ENCODE assay signal across 8 mouse cellular contexts in genomic region chr2:145683536-145683935, GRCm38 (mm10). TPM values are rescaled to one million over a fixed set of nuclear protein-coding genes. Genes with fewer than 3 reads are reported as not detected.
DNase-seq lines count a peak whose midpoint lies in the region; ATAC-seq and TF ChIP-seq lines count a peak whose summit lies in the region.
"Had no signal": no experiment of that assay in that cellular context is flagged by ENCODE, and none has a peak within 500 bp of the region (broad histone marks: within the 10 kb centered on the region; RNA-seq: fewer than 3 reads in every experiment).

No protein-coding gene starts in this region.

- H3K27ac ChIP-seq in midbrain, postnatal 0 days (ENCODE audit: low read depth, low read length), result no peak overlapping the region
- H3K27ac ChIP-seq in midbrain, embryonic 13.5 days, result no peak overlapping the region
- H3K27ac ChIP-seq in kidney, embryonic 15.5 days, result peak overlapping the region; percentile 54; the same call in 1 of the 2 replicates
- peak overlapping the region; percentile 30; the same call in 1 of the 2 replicates for H3K27ac ChIP-seq in stomach, embryonic 14.5 days (ENCODE audit: low read length)

- H3K9me3 ChIP-seq in midbrain, postnatal 0 days (ENCODE audit: low read length), result no peaks in the 10 kb centered on the region
- no peaks in the 10 kb centered on the region for H3K9me3 ChIP-seq in midbrain, embryonic 13.5 days
- H3K9me3 ChIP-seq in kidney, embryonic 15.5 days (replicated peaks), result no peaks in the 10 kb centered on the region
- H3K9me3 ChIP-seq in stomach, embryonic 14.5 days (ENCODE audit: control insufficient read depth, low read depth, low read length), result no peaks in the 10 kb centered on the region

- no peak overlapping the region for H3K4me2 ChIP-seq in midbrain, postnatal 0 days (ENCODE audit: low read depth, low read length, poor library complexity, severe bottlenecking)
- H3K4me2 ChIP-seq in midbrain, embryonic 13.5 days (replicated peaks), result no peak overlapping the region
- no peak overlapping the region for H3K4me2 ChIP-seq in kidney, embryonic 15.5 days
- H3K4me2 ChIP-seq in stomach, embryonic 14.5 days (replicated peaks; ENCODE audit: low read depth, low read length), result no peak overlapping the region

- WGBS in midbrain, postnatal 0 days, result 73% methylated on average over 3 of the region's 3 CpGs
- WGBS in midbrain, embryonic 13.5 days, result 89% methylated on average over 3 of the region's 3 CpGs
- 53% methylated on average over 3 of the region's 3 CpGs for WGBS in kidney, embryonic 15.5 days
- WGBS in stomach, embryonic 14.5 days, result 57% methylated on average over 3 of the region's 3 CpGs

- no peaks in the 10 kb centered on the region for H3K27me3 ChIP-seq in midbrain, postnatal 0 days (ENCODE audit: insufficient read depth, low read length)
- no peaks in the 10 kb centered on the region for H3K27me3 ChIP-seq in midbrain, embryonic 13.5 days
- no peaks in the 10 kb centered on the region for H3K27me3 ChIP-seq in kidney, embryonic 15.5 days
- H3K27me3 ChIP-seq in stomach, embryonic 14.5 days (ENCODE audit: control insufficient read depth, insufficient read depth, low read length), result no peaks in the 10 kb centered on the region

- DNase-seq in midbrain, postnatal 0 days (ENCODE audit: low spot score), result peak; percentile 43
- peak; percentile 19 to 29 for DNase-seq in heart, adult 9 months (ENCODE audit: low spot score in 2 of 2)
- DNase-seq in layer of hippocampus, adult 8-10 months (ENCODE audit: low spot score in 2 of 2), result no peak

- TF ChIP-seq CTCF in midbrain, postnatal 0 days (IDR thresholded peaks at IDR 0.05), result no peak

- ATAC-seq in midbrain, postnatal 0 days (ENCODE audit: low FRiP score), result no peak
- ATAC-seq in midbrain, embryonic 13.5 days, result no peak
- 0 out of 2 replicates have a peak, but pooled peaks have one; percentile 33 for ATAC-seq in kidney, embryonic 15.5 days (replicated peaks; ENCODE audit: low FRiP score)
- peak; percentile 33; the same call in 1 of the 2 replicates for ATAC-seq in stomach, embryonic 14.5 days (ENCODE audit: insufficient number of reproducible peaks, insufficient read depth, low FRiP score, low read depth)
- ATAC-seq in activated CD4-positive, CD25-positive, alpha-beta regulatory T cell, adult 4 months, result no peak

- no peaks in the 10 kb centered on the region for H3K4me1 ChIP-seq in midbrain, postnatal 0 days (ENCODE audit: insufficient read depth, low read length)
- H3K4me1 ChIP-seq in midbrain, embryonic 13.5 days (replicated peaks), result no peaks in the 10 kb centered on the region
- H3K4me1 ChIP-seq in kidney, embryonic 15.5 days, result peaks cover 57% of the 10 kb centered on the region
- peaks cover 28% of the 10 kb centered on the region for H3K4me1 ChIP-seq in stomach, embryonic 14.5 days (ENCODE audit: control insufficient read depth, insufficient read depth, low read length)

- H3K4me3 ChIP-seq in midbrain, postnatal 0 days (ENCODE audit: low read depth, low read length), result no peak overlapping the region
- H3K4me3 ChIP-seq in midbrain, embryonic 13.5 days (replicated peaks), result no peak overlapping the region
- no peak overlapping the region for H3K4me3 ChIP-seq in kidney, embryonic 15.5 days (replicated peaks)
- no peak overlapping the region for H3K4me3 ChIP-seq in stomach, embryonic 14.5 days (ENCODE audit: low read depth, low read length)
- H3K4me3 ChIP-seq: myocyte had no signal

- H3K36me3 ChIP-seq in midbrain, postnatal 0 days (ENCODE audit: insufficient read depth, low read length), result no peaks in the 10 kb centered on the region
- H3K36me3 ChIP-seq in midbrain, embryonic 13.5 days, result no peaks in the 10 kb centered on the region
- H3K36me3 ChIP-seq in kidney, embryonic 15.5 days, result no peaks in the 10 kb centered on the region
- H3K36me3 ChIP-seq in stomach, embryonic 14.5 days (ENCODE audit: control insufficient read depth, insufficient read depth, low read length), result no peaks in the 10 kb centered on the region

- no peak overlapping the region for H3K9ac ChIP-seq in midbrain, postnatal 0 days (replicated peaks; ENCODE audit: low read length, poor library complexity, severe bottlenecking)
- no peak overlapping the region for H3K9ac ChIP-seq in midbrain, embryonic 13.5 days (replicated peaks)
- H3K9ac ChIP-seq in kidney, embryonic 15.5 days, result no peak overlapping the region
- H3K9ac ChIP-seq in stomach, embryonic 14.5 days (replicated peaks; ENCODE audit: low read depth, low read length), result no peak overlapping the region

RNA-seq across cellular contexts. Expression of gene Rin2, which starts 8.5 kb away (rescaled TPM):
- total RNA-seq in midbrain, postnatal 0 days (2014; rRNA removed), result 18.0 and 19.5 TPM in 2 replicates
- 10.5 and 10.6 TPM in 2 replicates for polyA plus RNA-seq in midbrain, postnatal 0 days (2015; fragmentation: Nextera tagmentation; extraction: Ambion mirVana)
- 11.9 and 12.8 TPM in 2 replicates for polyA plus RNA-seq in midbrain, embryonic 13.5 days (2015; fragmentation: Nextera tagmentation; extraction: Ambion mirVana)
- 32.1 and 33.0 TPM in 2 replicates for polyA plus RNA-seq in kidney, embryonic 15.5 days (2015; fragmentation: Nextera tagmentation; extraction: Ambion mirVana)
- 38.0 and 42.2 TPM in 2 replicates for polyA plus RNA-seq in stomach, embryonic 14.5 days (2014; fragmentation: Nextera tagmentation; extraction: Ambion mirVana)
- 1 to 10 TPM; 1.6 to 4.3 TPM for polyA plus RNA-seq in activated CD4-positive, CD25-positive, alpha-beta regulatory T cell, adult 4 months (2017; shearing (Covaris generic))
- 10 to 100 TPM; 28.4 to 45.9 (median 35.7) TPM for total RNA-seq in layer of hippocampus, adult 8-10 months (2022)

Comparison
In these comparisons a context has a peak if more than half of its experiments do, and no peak if none do; other contexts are left out.
1. ATAC-seq: peak in kidney, embryonic 15.5 days (single experiment) and stomach, embryonic 14.5 days (single experiment); none in midbrain, postnatal 0 days (single experiment), midbrain, embryonic 13.5 days (single experiment) and activated CD4-positive, CD25-positive, alpha-beta regulatory T cell, adult 4 months (single experiment).
2. DNase-seq: peak in midbrain, postnatal 0 days (single experiment) and heart, adult 9 months (2 of 2); none in layer of hippocampus, adult 8-10 months (0 of 2).
3. H3K27ac ChIP-seq: peak in kidney, embryonic 15.5 days (single experiment) and stomach, embryonic 14.5 days (single experiment); none in midbrain, postnatal 0 days (single experiment) and midbrain, embryonic 13.5 days (single experiment).